Mouse (Mus musculus) small intestine, adult 2 months (tissue): ENCODE results near the gene Slc16a13.
A peak's percentile ranks its signal among the peaks of the same experiment; 100 is the strongest.

Source experiments
- CTCF ChIP-seq: fragments of 200-500 bp; IDR thresholded peaks from 2 replicates; pipeline ENCODE4 v1.5.1; 2012; ENCODE audit warnings: low read depth, mild to moderate bottlenecking, control low read depth, inconsistent platforms, low read length, moderate library complexity, mixed read lengths; ENCODE audit not compliant: insufficient replicate concordance, insufficient read length; ENCODE audit errors: extremely low read depth
- POLR2A ChIP-seq: fragments of 200-500 bp; IDR thresholded peaks from 2 replicates; pipeline ENCODE4 v1.6.1; 2012; ENCODE audit warnings: low read depth, mild to moderate bottlenecking, control low read depth, inconsistent platforms, low read length, moderate library complexity

DNA sequence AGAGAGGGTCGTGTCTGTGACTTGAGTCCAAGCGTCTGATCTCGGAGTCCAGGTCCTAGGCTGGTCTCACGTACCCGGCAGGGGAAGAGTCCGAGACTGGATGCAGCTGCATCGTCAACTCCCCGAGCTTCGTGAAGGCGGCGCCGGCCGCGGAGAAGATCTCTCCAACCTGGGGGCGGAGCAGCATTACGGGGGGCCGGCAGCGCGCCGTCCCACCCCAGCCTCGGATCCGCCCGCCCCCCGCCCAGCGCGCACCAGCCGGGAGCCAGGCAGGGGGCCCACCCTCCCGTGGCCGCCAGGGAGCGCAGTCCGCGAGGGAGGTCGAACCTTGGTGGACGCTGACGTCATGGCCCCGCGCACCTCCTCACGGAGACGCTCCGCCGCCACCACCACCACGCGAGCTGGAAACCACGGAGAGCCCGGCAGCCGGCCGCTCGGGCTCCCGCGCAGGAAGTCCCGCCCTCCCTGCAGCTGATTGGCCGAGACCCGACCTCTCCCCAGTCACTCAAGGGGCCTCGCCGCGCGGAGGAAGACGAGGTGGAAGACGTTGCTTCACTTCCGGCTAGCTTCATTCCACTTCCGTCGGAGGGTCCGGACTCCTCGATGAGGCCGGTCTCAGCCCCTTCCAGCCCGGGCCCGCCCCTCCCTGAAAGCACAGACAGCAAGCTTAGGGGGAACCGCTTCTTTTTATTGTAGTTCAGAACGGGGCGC, 16.7 kb upstream of the Slc16a13 start, which contains the start of gene 0610010K14Rik:
- peak; percentile 19 for TF ChIP-seq CTCF
- TF ChIP-seq POLR2A: peak; percentile 87
